Mouse (Mus musculus): ENCODE data around the gene Olfr497. TPM values are rescaled to one million over a fixed set of nuclear protein-coding genes. Genes with fewer than 3 reads are reported as not detected.

Olfr497 gene
- polyA plus RNA-seq (2012; rRNA removed): not detected in 2 replicates

DNA sequence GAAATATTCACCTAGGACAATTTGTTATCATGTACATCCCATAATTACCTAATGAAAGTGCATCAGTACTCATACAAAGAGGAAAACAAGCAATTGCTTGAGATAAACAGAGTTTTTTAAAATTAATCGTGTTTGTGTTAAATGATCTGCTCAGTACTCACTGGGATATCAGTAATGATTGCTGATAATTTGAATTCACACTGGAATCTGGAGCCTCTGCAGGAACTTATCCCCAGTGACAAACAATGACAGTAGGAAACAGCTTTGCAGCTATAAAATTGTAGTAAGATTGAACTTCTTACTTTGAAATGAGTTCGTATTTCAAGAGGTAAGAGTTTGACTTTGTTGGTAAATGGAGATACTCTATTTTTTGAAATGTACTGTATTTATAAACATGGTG is at the start of gene Olfr497:
Gene Olfr497, plus strand, starts transcription at position 301 of the 400 bp plus-strand sequence.

GRCm38 (mm10) chr7:108392867-108393266 is 27.4 kb upstream of the Olfr497 start, which contains the start of gene Olfr495:
Olfr495 (plus strand) TSS chr7:108393167.

DNA sequence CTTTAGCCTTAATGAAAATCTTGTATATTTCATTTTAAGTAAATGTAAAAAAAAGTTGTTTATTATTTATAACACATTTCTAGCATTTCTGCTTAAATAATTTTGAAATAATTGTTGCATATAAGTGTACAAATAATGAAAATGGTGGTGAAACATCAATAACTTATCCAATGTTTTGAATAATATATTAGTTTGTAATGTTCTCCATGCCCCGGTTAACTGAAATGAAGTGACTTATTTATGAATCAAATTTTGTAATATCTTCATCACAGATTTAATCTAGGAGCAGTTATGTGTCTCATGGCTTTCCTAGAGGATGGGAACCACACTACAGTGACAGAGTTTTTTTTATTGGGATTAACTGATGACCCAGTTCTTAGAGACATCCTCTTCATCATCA is 44.8 kb downstream of the Olfr497 start, which contains the start of gene Olfr498:
Gene Olfr498, plus strand, starts transcription at position 301 of the 400 bp plus-strand sequence.

Other genes starting within 250 kb of the Olfr497 start
- not detected in 2 replicates for gene Olfr486, start 247.7 kb upstream of the Olfr497 start, polyA plus RNA-seq (2012; rRNA removed)
- not detected in 2 replicates for gene Olfr487, start 205.8 kb upstream of the Olfr497 start, polyA plus RNA-seq (2012; rRNA removed)
- not detected in 2 replicates for gene Olfr488, start 162.1 kb upstream of the Olfr497 start, polyA plus RNA-seq (2012; rRNA removed)
- gene Olfr490, start 131.5 kb upstream of the Olfr497 start, polyA plus RNA-seq (2012; rRNA removed): not detected in 2 replicates
- gene Olfr491, start 107.0 kb upstream of the Olfr497 start, polyA plus RNA-seq (2012; rRNA removed): not detected in 2 replicates
- gene Olfr492, start 96.7 kb upstream of the Olfr497 start, polyA plus RNA-seq (2012; rRNA removed): not detected in 2 replicates
- gene Olfr493, start 73.4 kb upstream of the Olfr497 start, polyA plus RNA-seq (2012; rRNA removed): not detected in 2 replicates
- not detected in 2 replicates for gene Olfr494, start 55.1 kb upstream of the Olfr497 start, polyA plus RNA-seq (2012; rRNA removed)
- gene Olfr495, start 27.3 kb upstream of the Olfr497 start, polyA plus RNA-seq (2012; rRNA removed): not detected in 2 replicates
- gene Olfr498, start 44.9 kb downstream of the Olfr497 start, polyA plus RNA-seq (2012; rRNA removed): not detected in 2 replicates
- gene Olfr502, start 104.6 kb downstream of the Olfr497 start, polyA plus RNA-seq (2012; rRNA removed): not detected in 2 replicates
- gene Olfr503, start 124.1 kb downstream of the Olfr497 start, polyA plus RNA-seq (2012; rRNA removed): not detected in 2 replicates
- not detected in 2 replicates for gene Olfr504, start 145.4 kb downstream of the Olfr497 start, polyA plus RNA-seq (2012; rRNA removed)
- not detected in 2 replicates for gene Olfr506, start 190.4 kb downstream of the Olfr497 start, polyA plus RNA-seq (2012; rRNA removed)
- not detected in 2 replicates for gene Olfr507, start 201.4 kb downstream of the Olfr497 start, polyA plus RNA-seq (2012; rRNA removed)
- not detected in 2 replicates for gene Olfr508, start 209.6 kb downstream of the Olfr497 start, polyA plus RNA-seq (2012; rRNA removed)
- not detected in 2 replicates for gene Olfr509, start 231.5 kb downstream of the Olfr497 start, polyA plus RNA-seq (2012; rRNA removed)
- not detected in 2 replicates for gene Olfr510, start 246.0 kb downstream of the Olfr497 start, polyA plus RNA-seq (2012; rRNA removed)